Mouse (Mus musculus): Measurements from ENCODE around the gene 2310007B03Rik. TPM values are rescaled to one million over a fixed set of nuclear protein-coding genes. Genes with fewer than 3 reads are reported as not detected.

Gene 2310007B03Rik
- total RNA-seq, 2 experiments from 2014 or later, result not detected

GRCm38 (mm10) chr1:93161921-93162320 lies 1.2 kb upstream of the 2310007B03Rik start:
- intact Hi-C loops (cut with DNase I), result no loop called here
- DNase-seq (ENCODE audit: low spot score in 2 of 2), result no peak

- no peak for DNase-seq (ENCODE audit: low spot score in 2 of 2)
- intact Hi-C loops (cut with DNase I), result no loop called here
Measured at GRCm38 (mm10) chr1:93161350-93161749, 602 bp upstream of the 2310007B03Rik start.

- DNase-seq (ENCODE audit: low spot score in 2 of 2), result no peak
- intact Hi-C loops (cut with DNase I), result no loop called here
Measured at GRCm38 (mm10) chr1:93159566-93160500, 915 bp downstream of the 2310007B03Rik start.

- intact Hi-C loops (cut with DNase I), result no loop called here
- DNase-seq (ENCODE audit: low spot score in 2 of 2), result no peak
Measured at GRCm38 (mm10) chr1:93158916-93159315, 1.8 kb downstream of the 2310007B03Rik start.

GRCm38 (mm10) chr1:93157566-93157965 lies 3.2 kb downstream of the 2310007B03Rik start:
- DNase-seq (ENCODE audit: low spot score in 2 of 2), result no peak
- intact Hi-C loops (cut with DNase I), result no loop called here

- DNase-seq (ENCODE audit: low spot score in 2 of 2), result no peak
- intact Hi-C loops (cut with DNase I), result no loop called here
Measured at GRCm38 (mm10) chr1:93150907-93151661, 9.7 kb downstream of the 2310007B03Rik start.

GRCm38 (mm10) chr1:93144176-93144575 lies 16.6 kb downstream of the 2310007B03Rik start:
- DNase-seq (ENCODE audit: low spot score in 2 of 2), result no peak
- intact Hi-C loops (cut with DNase I), result no loop called here

- intact Hi-C loops (cut with DNase I), result no loop called here
- no peak for DNase-seq (ENCODE audit: low spot score in 2 of 2)
Measured at GRCm38 (mm10) chr1:93142871-93143270, 17.9 kb downstream of the 2310007B03Rik start.

- peak in 1 of 2 experiments; percentile 40 for DNase-seq (ENCODE audit: low spot score in 2 of 2)
- intact Hi-C loops (cut with DNase I), result no loop called here
Measured at GRCm38 (mm10) chr1:93139713-93140112, 21.0 kb downstream of the 2310007B03Rik start.

GRCm38 (mm10) chr1:93138534-93138933 lies 22.2 kb downstream of the 2310007B03Rik start:
- no peak for DNase-seq (ENCODE audit: low spot score in 2 of 2)
- intact Hi-C loops (cut with DNase I), result no loop called here

GRCm38 (mm10) chr1:93135036-93135526 lies 25.7 kb downstream of the 2310007B03Rik start, which contains the start of gene Agxt:
TSS of gene Agxt (plus strand) at chr1:93135240.
- intact Hi-C loops (cut with DNase I), result no loop called here
- no peak for DNase-seq (ENCODE audit: low spot score in 2 of 2)

- intact Hi-C loops (cut with DNase I), result no loop called here
- no peak for DNase-seq (ENCODE audit: low spot score in 2 of 2)
Measured at GRCm38 (mm10) chr1:93132676-93133075, 28.1 kb downstream of the 2310007B03Rik start.

- intact Hi-C loops (cut with DNase I), result no loop called here
- no peak for DNase-seq (ENCODE audit: low spot score in 2 of 2)
Measured at GRCm38 (mm10) chr1:93130242-93130983, 30.3 kb downstream of the 2310007B03Rik start.

- peak; percentile 73 to 75 for DNase-seq (ENCODE audit: low spot score in 2 of 2)
- intact Hi-C loops (cut with DNase I), result no loop called here
Measured at GRCm38 (mm10) chr1:93128710-93129349, 31.9 kb downstream of the 2310007B03Rik start.

- DNase-seq (ENCODE audit: low spot score in 2 of 2), result no peak
- intact Hi-C loops (cut with DNase I), result no loop called here
Measured at GRCm38 (mm10) chr1:93128209-93128608, 32.5 kb downstream of the 2310007B03Rik start.

GRCm38 (mm10) chr1:93125256-93125655 lies 35.5 kb downstream of the 2310007B03Rik start:
- no peak for DNase-seq (ENCODE audit: low spot score in 2 of 2)
- intact Hi-C loops (cut with DNase I), result no loop called here

- intact Hi-C loops (cut with DNase I), result no loop called here
- no peak for DNase-seq (ENCODE audit: low spot score in 2 of 2)
Measured at GRCm38 (mm10) chr1:93124066-93124465, 36.7 kb downstream of the 2310007B03Rik start.

- intact Hi-C loops (cut with DNase I), result no loop called here
- DNase-seq (ENCODE audit: low spot score in 2 of 2), result no peak
Measured at GRCm38 (mm10) chr1:93123179-93123854, 37.4 kb downstream of the 2310007B03Rik start.

GRCm38 (mm10) chr1:93118816-93119215 lies 41.9 kb downstream of the 2310007B03Rik start:
- DNase-seq (ENCODE audit: low spot score in 2 of 2), result no peak
- intact Hi-C loops (cut with DNase I), result no loop called here
